Mouse (Mus musculus) activated CD4-positive, CD25-positive, alpha-beta regulatory T cell, adult 9 weeks (primary cell): Measurements from ENCODE around the gene Pitpna. TPM values are rescaled to one million over a fixed set of nuclear protein-coding genes. Genes with fewer than 3 reads are reported as not detected.

Experiments used
- polyA plus RNA-seq: library from polyadenylated mRNA; unstranded; fragments of 100-300 nt; shearing (Covaris generic); gene quantifications from one replicate; pipeline ENCODE4 v1.2.1, GENCODE M21; 2017

The Pitpna gene
- 55.6 TPM for polyA plus RNA-seq

GRCm38 (mm10) chr11:75587493-75588284 lies at the start of gene Pitpna:
Pitpna (plus strand) TSS chr11:75588097.

GRCm38 (mm10) chr11:75630645-75631229 lies 42.8 kb downstream of the Pitpna start, which contains the start of gene Inpp5k:
Inpp5k (plus strand) TSS chr11:75630988.

GRCm38 (mm10) chr11:75650311-75650710 lies 62.4 kb downstream of the Pitpna start, which contains the start of gene Myo1c:
Myo1c (plus strand) TSS chr11:75650504.

Other genes starting within 250 kb of the Pitpna start
- gene Rpa1, start 239.8 kb upstream of the Pitpna start, polyA plus RNA-seq = 156 TPM
- gene Smyd4, start 239.7 kb upstream of the Pitpna start, polyA plus RNA-seq = 21.9 TPM
- 3.3 TPM for gene Serpinf1, start 165.4 kb upstream of the Pitpna start, polyA plus RNA-seq
- gene Serpinf2, start 148.5 kb upstream of the Pitpna start, polyA plus RNA-seq = not detected
- 21.9 TPM for gene Wdr81, start 133.4 kb upstream of the Pitpna start, polyA plus RNA-seq
- 8.3 TPM for gene Tlcd2, start 126.4 kb upstream of the Pitpna start, polyA plus RNA-seq
- gene Prpf8, start 101.3 kb upstream of the Pitpna start, polyA plus RNA-seq = 75.9 TPM
- not detected for gene Rilp, start 78.0 kb upstream of the Pitpna start, polyA plus RNA-seq
- 1.4 TPM for gene Scarf1, start 74.6 kb upstream of the Pitpna start, polyA plus RNA-seq
- gene Slc43a2, start 56.4 kb upstream of the Pitpna start, polyA plus RNA-seq = 80.3 TPM
- 130 TPM for gene Inpp5k, start 42.9 kb downstream of the Pitpna start, polyA plus RNA-seq
- gene Myo1c, start 62.4 kb downstream of the Pitpna start, polyA plus RNA-seq = 46.1 TPM
- gene Crk, start 91.2 kb downstream of the Pitpna start, polyA plus RNA-seq = 11.5 TPM
- gene Ywhae, start 144.8 kb downstream of the Pitpna start, polyA plus RNA-seq = 256 TPM
- not detected for gene Doc2b, start 208.0 kb downstream of the Pitpna start, polyA plus RNA-seq